Mouse (Mus musculus) hematopoietic stem cell, adult 5-6 weeks (primary cell): Measurements from ENCODE around the gene Dnajc16. TPM values are rescaled to one million over a fixed set of nuclear protein-coding genes. Genes with fewer than 3 reads are reported as not detected.

Experiments
- ATAC-seq, 2 experiments: fragments of 125-278 bp in 1 of 2; replicated peaks in 1 of 2; 2 replicates each; pipeline ENCODE4 v1.8.0; 2016 to 2017; ENCODE audit warnings: inconsistent platforms in 2 of 2, mild to moderate bottlenecking in 2 of 2, moderate number of reproducible peaks in 2 of 2, low read depth in 1 of 2, moderate TSS enrichment in 1 of 2; ENCODE audit not compliant: low FRiP score in 2 of 2, poor library complexity in 2 of 2, severe bottlenecking in 2 of 2, insufficient read depth in 1 of 2, low TSS enrichment in 1 of 2
- total RNA-seq: library from RNA; stranded (forward); fragments of 172-1452, 232-1000 nt; gene quantifications from 2 replicates; pipeline ENCODE4 v1.2.3, GENCODE M21; 2017

Gene Dnajc16
- 6.3 and 10.3 TPM in 2 replicates for total RNA-seq

DNA sequence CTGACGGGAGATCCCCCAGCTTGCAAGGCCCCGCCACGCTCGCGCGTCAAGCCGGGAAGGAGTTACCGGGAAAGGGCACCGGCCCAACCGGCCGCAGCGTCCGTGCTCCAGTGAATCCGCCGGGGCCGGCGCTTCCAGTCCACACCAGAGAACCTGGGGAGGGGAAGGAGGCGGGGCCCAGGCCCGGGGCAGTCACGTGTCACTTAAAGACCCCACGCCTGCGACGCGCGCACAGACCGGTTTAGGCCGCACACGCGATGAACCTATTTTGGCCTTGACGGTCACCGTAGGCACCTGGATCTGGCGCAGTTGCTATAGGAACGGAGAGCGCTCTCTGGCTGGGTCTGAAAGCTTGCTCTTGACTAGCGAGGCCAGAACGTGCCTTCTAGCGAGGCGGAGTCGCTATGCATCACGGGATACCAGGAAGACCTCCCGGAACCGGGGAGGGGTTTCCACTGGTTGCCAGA is at the start of gene Dnajc16:
Gene Dnajc16 (minus strand): TSS at position 408 of the 467 bp plus-strand sequence.
- peak; percentile 80 to 86 for ATAC-seq

DNA sequence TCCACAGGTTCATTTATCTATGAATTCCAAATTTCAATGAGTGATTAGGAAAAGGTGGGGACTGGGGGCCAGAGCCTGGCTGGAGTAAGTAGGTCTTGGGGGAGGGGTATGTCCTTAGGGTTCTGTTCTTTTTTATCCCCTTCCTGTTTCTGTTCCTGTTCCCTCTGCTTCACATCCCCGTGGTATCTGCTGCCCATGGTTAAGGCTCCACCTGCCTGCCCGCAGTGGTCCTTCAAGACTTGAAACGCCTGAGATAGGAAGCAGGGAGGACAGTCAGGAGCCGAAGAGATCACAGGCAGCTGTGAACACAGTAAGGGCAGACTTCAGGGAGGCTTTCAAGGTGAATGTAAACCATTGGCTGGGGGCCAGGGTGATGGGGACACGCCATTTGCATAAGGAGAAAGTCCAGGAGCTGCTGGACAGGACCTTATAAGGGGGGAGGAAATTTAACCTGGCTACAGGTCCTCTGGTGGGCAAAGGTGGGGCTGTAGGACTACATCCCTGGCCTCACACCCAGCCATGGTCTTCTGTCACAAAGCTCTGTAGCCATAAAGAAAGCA is 43.9 kb upstream of the Dnajc16 start:
- no peak for ATAC-seq

DNA sequence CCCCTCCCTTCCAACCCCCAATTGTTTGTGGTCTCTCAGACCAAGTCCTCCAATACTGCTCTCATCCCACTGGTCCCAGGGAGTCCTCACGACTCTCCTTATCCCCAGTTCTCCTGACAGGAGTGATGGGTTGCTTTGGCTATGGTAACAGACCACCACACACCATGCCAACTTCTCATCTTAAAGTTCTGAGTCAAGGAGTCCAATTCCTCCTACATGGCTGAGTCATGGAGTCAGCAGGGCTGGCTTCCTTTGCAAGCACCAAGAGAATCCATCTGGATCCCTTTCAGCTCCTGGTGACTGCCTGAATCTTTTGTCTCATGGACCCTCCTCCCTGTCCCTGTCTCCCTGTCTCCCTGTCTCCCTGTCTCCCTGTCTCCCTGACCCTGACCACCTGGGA is 43.2 kb upstream of the Dnajc16 start:
- ATAC-seq: no peak

DNA sequence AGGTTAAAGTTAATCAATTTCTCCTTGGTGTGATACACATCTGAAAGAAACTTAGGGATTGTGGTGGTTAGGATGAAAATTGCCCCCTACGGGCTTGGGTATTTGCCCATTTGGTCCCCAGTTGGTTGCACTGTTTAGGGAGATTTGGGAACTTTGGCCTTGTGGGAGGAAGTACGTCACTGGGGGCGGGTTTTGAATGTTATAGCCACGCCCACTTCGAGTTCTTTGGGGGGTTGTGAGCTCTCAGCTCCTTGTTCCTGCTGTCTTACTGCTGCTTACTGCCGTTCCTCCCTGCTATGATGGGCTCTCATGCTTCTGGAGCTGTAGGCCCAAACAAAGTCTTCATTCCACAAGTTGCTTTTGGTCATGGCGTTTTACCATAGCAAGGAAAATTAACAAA is 40.6 kb upstream of the Dnajc16 start:
- no peak for ATAC-seq

DNA sequence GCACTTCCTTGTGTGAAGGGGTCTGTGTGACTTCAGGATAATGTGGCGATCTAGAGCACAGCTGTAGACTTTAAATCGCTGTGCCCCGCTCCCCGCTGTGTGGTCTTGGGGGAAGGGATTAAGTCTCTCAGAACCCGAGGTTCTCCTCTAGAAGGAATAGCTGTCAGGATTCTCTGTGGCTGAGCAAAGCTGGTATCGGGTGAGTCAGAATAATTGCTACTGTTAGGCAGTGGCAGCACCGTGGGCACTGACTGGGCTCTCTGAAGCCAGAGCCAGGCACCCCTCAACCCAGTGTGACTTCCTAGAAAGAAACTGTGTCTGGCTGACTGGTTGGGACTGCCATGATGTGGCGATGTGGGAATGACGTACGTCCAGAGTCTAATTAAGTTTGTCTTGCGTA is 39.6 kb upstream of the Dnajc16 start:
- no peak for ATAC-seq

DNA sequence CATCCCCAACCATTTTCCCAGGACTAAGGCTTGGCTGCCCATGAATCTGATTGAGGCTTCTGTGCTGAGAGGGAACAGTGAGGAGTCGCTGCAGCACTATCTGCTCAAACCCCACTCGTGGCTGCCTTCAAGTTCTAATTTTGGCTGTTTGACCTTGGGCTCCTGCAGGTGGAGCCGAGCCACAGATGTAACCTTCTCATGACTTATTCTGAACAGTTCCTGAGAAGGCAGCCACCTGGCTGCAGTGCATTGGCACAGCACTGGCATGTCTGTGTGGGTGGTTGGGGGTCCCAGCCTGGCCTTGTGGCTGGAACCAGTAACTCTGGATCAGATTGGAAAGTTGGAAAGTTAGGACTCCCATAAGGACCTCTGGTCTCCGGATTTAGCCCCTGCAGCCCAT is 37.4 kb upstream of the Dnajc16 start:
- ATAC-seq: no peak

DNA sequence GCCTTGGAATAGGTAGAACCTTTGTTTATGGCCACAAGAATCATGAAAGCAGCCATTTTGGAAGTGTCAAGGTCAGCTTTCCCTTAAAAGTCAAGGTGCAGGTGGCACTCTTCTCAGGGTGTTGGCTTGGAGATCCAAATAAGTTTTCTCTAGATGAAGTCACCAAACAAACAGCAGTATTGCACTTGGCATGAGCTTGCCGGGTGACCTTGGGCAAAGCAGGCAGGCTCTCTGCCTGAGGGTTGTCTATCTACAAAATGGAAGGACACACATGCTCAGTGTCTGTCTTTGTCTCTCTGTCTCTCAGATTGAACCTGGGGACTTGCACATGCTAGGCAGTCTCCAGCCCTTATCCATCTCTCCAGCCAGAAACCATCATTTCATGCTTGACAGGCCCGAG is 36.7 kb upstream of the Dnajc16 start:
- no peak for ATAC-seq

DNA sequence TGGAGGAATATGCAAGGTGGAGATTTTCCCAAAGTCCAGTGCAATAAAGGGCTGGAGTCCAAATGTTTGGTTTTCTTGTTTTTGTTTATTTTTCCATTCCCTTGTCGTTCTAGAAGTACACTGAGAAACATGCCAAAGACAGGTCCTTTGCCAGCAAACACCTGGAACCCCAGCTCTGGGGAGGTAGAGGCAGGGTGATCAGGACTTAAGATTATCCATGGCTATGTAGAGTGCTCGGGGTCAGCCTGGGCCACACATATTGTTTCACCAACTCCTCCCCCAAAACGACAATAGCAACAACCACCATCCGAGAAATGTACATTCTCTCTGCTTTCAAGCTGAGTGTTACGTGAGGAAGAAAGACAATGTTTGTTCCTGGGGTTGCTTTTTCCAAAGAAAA is 35.3 kb upstream of the Dnajc16 start, which contains the start of gene Cela2a:
Gene Cela2a (minus strand): TSS at position 101 of the 400 bp plus-strand sequence.
- ATAC-seq: no peak

DNA sequence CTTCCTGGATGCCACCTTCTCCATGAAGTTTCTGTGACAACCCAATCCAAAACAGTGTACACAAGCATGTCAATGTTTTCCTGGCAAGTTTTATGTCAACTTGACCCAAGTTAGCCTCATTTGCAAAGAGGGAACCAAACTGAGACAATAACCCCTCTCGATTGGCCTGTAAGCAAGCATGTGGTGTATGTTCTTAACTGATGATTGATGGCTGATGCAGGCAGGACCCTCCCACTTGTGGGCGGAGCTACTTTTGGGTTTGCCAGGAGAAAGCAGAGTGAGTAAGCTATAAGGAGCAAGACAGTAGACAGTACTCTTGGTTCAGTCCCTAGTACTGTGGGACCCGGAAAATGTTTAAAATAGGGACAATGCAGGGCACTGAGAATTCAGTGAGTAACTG is 32.2 kb upstream of the Dnajc16 start:
- peak in 1 of 2 experiments; percentile 75; a peak in 2 of 4 replicates for ATAC-seq

DNA sequence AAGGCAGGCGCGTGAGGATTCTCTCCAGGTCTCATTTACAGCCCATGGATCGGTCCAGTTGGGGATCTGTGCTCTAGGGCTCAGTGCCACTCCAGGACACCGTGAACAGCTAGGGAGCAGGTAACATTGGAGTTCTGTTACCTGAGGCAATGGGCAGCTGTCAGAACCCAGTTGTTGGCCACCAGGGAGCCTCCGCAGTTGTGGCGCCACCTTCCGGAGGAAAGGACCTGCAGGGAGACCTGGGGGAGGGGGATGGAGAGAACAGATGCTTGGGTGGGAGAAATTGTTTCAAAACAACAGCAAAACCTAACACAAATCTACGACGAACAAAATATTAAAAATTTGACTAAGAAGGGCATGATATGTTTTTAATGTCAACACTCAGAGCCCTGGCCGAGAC is 31.4 kb upstream of the Dnajc16 start:
- no peak for ATAC-seq

DNA sequence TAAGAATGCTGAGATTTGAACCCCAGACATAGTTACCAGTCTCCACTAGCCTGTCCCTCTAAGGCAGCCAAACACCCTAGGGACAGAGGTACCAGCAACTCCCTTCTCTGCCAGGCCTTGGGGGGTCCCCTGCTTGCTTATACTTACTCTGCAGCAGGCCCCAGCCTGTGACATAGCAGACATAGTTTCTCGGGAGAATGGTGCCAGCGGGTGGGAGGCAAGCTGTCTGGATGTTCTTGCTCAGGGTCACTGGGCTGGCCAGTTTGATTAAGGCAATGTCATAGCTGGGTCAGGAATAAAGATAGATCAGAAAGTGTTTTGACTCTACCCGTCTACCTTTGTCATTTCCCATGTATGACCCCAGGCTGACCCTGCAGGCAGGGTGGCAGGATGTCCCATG is 30.4 kb upstream of the Dnajc16 start:
- no peak for ATAC-seq

DNA sequence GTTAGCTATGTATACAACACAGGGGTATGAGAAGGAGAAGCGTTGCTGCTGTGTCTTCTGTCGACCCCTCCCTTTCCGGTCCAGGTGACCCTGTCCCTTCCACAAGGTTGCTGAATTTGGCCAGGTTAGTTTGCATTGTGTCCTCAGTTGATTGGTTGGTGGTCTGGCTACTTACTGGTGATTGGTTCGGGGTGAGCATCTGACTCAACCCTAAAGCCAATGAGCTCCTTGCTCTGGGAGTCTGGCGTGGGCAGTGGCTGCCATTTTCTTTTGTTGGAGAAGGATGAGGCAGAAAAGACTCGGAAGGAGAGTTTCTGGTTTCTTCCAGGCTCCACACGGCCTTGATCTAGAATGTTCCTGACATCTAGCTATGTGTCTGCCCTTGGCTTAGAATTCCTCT is 28.6 kb upstream of the Dnajc16 start:
- ATAC-seq: no peak

DNA sequence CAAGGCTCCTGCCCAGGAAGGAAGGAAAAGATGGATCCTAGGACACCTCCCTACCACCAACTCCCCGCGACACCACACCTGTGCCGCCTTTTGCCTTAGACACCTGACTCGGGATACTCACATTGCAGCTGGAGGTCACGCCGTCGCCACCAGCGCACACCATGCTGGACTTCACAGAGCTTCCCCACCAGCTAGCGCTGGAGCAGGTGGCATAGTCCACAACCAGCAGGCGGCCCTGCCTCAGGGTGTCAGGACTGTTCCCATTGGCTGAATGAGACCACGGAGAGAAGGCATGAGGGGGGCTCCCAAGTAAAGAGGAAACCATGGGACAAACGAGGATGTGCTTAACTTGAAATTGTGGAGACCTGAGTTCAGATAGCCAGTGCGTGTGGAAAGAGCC is 28.1 kb upstream of the Dnajc16 start:
- no peak for ATAC-seq

DNA sequence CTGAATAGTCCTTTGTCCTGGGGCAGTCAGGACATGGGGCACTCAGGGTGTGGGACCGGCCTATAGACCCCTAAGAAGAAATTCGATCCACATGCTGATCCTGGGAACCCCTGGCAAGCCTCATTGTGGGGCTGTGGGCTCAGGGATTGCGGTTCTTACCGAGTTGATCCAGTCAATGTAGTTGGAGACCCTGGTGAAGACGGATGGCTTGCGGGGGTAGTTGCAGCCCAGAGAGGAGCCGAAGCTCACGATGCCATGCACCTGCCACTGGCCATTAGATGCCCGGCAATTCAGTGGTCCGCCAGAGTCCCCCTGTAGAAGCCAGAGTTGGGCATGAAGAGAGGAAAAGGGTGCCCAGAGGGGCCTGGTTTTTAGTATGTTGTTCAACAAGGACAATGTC is 27.0 kb upstream of the Dnajc16 start:
- ATAC-seq: no peak

DNA sequence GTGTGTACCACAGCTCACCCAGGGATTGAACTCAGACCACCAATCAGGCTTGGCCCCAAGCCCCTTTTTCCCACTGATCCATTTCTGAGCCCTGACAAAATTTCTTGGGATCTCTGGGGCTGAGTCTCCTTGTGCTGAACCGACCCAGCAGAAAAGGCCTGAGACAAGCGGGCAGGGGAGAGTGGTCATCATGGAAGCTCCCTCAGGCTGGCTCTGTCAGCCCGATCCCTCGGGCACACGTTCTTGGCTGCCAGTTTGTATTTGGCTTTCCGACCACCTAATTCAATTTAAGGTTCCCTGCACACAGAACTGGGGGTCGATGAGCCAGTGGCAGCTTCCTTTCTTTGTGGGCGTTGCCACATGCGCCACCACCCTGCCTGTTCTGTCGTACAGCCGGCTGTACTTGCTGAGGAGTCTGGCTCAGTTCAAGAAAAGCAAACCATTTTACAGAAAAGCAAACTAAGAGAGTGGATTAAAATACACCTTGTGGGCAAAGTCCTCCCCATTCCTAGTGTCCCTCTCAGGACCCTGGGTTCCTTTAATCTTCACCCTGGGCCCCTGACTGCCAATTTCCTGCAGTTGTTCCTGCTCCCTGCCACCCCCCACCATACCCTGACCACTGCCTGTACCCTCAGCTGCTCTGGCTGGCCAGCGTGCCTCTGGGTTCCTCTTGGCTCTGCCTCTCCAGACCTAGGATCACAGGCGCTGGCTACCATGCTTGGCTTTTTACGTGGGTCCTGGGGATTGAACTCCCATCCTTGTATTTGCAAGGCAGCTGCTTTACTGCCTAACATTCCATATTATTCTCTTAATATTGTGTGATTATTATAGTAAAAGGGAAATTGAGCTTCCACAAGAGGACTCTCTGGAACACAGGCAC is 26.3 kb upstream of the Dnajc16 start:
- ATAC-seq: no peak

DNA sequence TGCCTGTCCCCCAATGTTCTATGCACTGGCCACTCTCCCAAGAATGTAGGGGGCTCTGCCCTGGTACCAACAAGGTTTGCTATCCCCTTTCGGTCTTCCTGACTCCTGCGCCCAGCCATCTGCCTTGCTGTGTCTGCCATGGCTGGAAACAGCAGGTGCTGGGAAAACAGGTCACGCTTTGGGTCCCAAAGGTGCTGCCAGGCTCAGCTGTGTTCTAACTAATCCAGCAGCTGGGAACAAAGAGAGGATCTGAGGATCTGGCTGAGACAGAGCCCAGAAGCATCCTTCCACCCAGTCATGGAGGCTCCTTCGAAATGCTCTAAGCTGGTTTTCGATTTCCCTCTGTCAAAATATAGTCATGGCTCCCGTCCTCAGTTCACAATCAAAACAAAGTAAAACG is 25.5 kb upstream of the Dnajc16 start:
- no peak for ATAC-seq

DNA sequence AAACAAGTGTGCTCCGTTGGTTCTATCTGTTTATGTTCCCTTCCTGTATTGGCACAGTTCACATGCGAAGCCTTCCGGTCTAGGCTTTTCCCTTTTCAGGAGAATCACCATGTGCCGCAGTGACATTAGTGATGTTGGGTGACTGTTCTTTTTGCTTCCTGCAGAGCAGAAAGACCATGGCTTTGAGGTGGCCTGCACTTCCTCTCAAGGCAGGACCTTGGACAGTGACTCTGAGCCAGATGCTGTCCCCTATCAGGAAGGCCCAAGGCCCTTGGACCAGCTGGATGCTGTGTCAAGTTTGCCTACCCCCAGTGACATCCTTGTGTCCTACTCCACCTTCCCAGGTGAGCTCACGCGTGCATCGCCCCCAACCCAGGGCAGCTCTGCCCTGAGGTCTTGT is 20.6 kb upstream of the Dnajc16 start:
- no peak for ATAC-seq

DNA sequence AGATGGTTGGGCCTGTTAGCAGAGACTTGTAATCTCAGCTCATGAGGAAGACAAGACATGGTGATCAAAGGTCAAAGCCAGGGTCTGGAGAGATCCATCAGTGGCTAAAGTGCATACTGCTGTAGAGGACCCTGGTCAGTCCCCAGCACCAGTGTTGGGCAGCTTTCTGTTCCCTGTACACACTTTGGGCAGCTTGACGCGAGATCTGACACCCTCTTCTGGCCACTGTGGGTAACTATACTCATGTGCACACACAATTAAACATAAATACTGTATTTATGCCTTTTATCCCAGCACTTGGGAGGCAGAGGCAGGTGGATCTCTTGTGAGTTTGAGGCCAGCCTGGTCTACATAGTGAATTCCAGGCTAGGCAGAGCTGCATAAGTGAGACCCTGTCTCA is 20.2 kb upstream of the Dnajc16 start:
- ATAC-seq: no peak
